Mouse (Mus musculus): Measurements from ENCODE around the gene Pithd1. TPM values are rescaled to one million over a fixed set of nuclear protein-coding genes. Genes with fewer than 3 reads are reported as not detected.

Pithd1 gene
- polyA plus RNA-seq, 1 experiment from 2014 or later: 60.6 TPM

GRCm38 (mm10) chr4:135935502-135935901, 51.6 kb downstream of the Pithd1 start:
- Histone ChIP-seq H3K27ac (ENCODE audit: low read depth, low read length) (no peak overlapping the region), H3K9ac (ENCODE audit: low read depth, low read length) (no peak overlapping the region), H3K9me3 (ENCODE audit: control insufficient read depth, low read length) (no peaks in the 10 kb centered on the region), H3K4me1 (replicated peaks; ENCODE audit: control insufficient read depth, insufficient read depth, low read length) (no peaks in the 10 kb centered on the region), H3K27me3 (ENCODE audit: control insufficient read depth, insufficient read depth, low read length) (no peaks in the 10 kb centered on the region), H3K36me3 (ENCODE audit: control insufficient read depth, insufficient read depth, low read length) (no peaks in the 10 kb centered on the region), H3K4me3 (ENCODE audit: low read depth, low read length) (no peak overlapping the region), H3K4me2 (replicated peaks; ENCODE audit: low read depth, low read length) (no peak overlapping the region)
- WGBS: 64% methylated on average over 5 of the region's 5 CpGs
- ATAC-seq (ENCODE audit: low FRiP score): no peak
- DNase-seq (ENCODE audit: low spot score): no peak

DNA sequence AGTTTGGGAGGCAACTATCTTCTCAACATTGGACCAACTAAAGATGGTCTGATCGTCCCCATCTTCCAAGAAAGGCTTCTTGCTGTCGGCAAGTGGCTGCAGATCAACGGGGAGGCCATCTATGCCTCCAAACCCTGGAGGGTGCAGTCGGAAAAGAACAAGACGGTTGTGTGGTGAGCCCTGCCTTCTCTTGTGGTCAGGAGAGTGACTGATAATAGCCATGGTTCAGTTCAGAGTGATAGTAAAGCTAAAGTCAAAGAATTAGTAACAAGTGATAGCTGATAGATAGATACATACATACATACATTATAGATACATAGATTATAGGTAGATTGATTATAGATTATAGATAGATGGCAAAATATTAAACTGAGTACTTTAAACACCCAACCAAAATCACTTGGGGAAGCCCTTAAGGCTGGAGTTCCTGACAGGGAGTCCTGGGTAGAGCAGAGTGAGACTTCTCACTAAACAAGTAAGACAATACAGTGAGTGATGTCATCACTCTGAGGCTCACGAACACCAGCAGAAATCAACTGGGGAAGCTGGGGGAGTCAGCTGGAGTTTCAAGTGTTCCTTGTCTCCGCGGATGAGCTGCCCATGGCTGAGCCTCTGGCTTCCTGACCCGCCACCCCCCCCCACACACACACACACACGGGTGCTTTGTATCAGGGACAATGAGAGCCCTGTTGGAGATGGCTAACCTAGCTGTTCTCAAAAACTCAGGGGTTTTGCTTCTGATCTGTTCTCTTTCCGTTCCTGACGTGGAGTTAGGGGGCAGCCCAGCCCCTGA, 52.2 kb downstream of the Pithd1 start:
- H3K27me3 ChIP-seq (ENCODE audit: control insufficient read depth, insufficient read depth, low read length): no peaks in the 10 kb centered on the region
- no peaks in the 10 kb centered on the region for H3K4me1 ChIP-seq (replicated peaks; ENCODE audit: control insufficient read depth, insufficient read depth, low read length)
- H3K9me3 ChIP-seq (ENCODE audit: control insufficient read depth, low read length): no peaks in the 10 kb centered on the region
- H3K4me3 ChIP-seq (ENCODE audit: low read depth, low read length): no peak overlapping the region
- WGBS: 54% methylated on average over 12 of the region's 12 CpGs
- peak; percentile 14 for DNase-seq (ENCODE audit: low spot score)
- no peaks in the 10 kb centered on the region for H3K36me3 ChIP-seq (ENCODE audit: control insufficient read depth, insufficient read depth, low read length)
- no peak overlapping the region for H3K9ac ChIP-seq (ENCODE audit: low read depth, low read length)
- no peak for ATAC-seq (ENCODE audit: low FRiP score)
- no peak overlapping the region for H3K4me2 ChIP-seq (replicated peaks; ENCODE audit: low read depth, low read length)
- H3K27ac ChIP-seq (ENCODE audit: low read depth, low read length): no peak overlapping the region

DNA sequence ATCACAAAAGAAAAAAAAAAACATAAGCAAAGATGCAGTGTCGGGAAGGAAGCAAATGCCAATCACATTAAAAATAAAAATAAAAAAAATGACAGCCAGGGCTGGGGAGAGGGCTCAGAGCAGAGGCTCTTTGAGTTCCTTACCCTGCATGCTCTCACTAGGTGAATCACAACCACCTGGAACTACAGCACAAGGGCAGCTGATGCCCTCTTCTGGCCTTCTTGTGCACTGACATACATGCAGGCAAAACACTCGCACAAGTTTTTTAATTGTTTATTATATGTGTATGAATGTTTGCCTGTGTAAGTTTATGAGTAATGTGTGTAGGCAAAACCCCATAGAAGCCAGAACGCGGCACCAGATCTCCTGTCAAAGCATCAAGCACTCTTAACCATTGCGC, 55.2 kb downstream of the Pithd1 start:
- Histone ChIP-seq H3K4me3 (ENCODE audit: low read depth, low read length) (no peak overlapping the region), H3K27me3 (ENCODE audit: control insufficient read depth, insufficient read depth, low read length) (no peaks in the 10 kb centered on the region), H3K9ac (ENCODE audit: low read depth, low read length) (no peak overlapping the region), H3K4me2 (replicated peaks; ENCODE audit: low read depth, low read length) (no peak overlapping the region), H3K9me3 (ENCODE audit: control insufficient read depth, low read length) (no peaks in the 10 kb centered on the region), H3K27ac (ENCODE audit: low read depth, low read length) (no peak overlapping the region), H3K36me3 (ENCODE audit: control insufficient read depth, insufficient read depth, low read length) (no peaks in the 10 kb centered on the region), H3K4me1 (replicated peaks; ENCODE audit: control insufficient read depth, insufficient read depth, low read length) (no peaks in the 10 kb centered on the region)
- DNase-seq (ENCODE audit: low spot score): no peak
- ATAC-seq (ENCODE audit: low FRiP score): no peak
- 71% methylated on average over 5 of the region's 5 CpGs for WGBS

DNA sequence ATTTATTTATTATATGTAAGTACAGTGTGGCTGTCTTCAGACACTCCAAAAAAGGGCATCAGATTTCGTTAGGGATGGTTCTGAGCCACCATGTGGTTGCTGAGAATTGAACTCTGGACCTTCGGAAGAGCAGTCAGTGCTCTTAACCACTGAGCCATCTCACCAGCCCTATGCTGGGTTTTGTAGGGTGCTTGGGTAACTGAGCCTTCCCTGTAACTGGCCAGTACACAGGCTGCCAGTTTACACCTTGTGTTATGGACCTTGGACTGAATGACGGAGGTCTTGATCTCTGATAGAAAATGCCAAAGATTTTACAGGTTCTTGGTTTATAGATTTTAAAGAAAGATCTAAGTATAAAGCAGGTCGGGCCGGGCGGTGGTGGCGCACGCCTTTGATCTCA, 56.8 kb downstream of the Pithd1 start:
- no peaks in the 10 kb centered on the region for H3K27me3 ChIP-seq (ENCODE audit: control insufficient read depth, insufficient read depth, low read length)

GRCm38 (mm10) chr4:135929828-135930227, 57.2 kb downstream of the Pithd1 start:
- H3K9me3 ChIP-seq (ENCODE audit: control insufficient read depth, low read length): no peaks in the 10 kb centered on the region
- DNase-seq (ENCODE audit: low spot score) (no peak), ATAC-seq (ENCODE audit: low FRiP score) (no peak)
- H3K27me3 ChIP-seq (ENCODE audit: control insufficient read depth, insufficient read depth, low read length): no peaks in the 10 kb centered on the region
- no peak overlapping the region for H3K27ac ChIP-seq (ENCODE audit: low read depth, low read length)
- H3K4me3 ChIP-seq (ENCODE audit: low read depth, low read length): no peak overlapping the region
- WGBS: 93% methylated on average over 9 of the region's 9 CpGs
- H3K4me2 ChIP-seq (replicated peaks; ENCODE audit: low read depth, low read length): no peak overlapping the region
- no peaks in the 10 kb centered on the region for H3K36me3 ChIP-seq (ENCODE audit: control insufficient read depth, insufficient read depth, low read length)
- no peak overlapping the region for H3K9ac ChIP-seq (ENCODE audit: low read depth, low read length)
- no peaks in the 10 kb centered on the region for H3K4me1 ChIP-seq (replicated peaks; ENCODE audit: control insufficient read depth, insufficient read depth, low read length)

More for the DNA sequence above, 56.8 kb downstream of the Pithd1 start:
- 93% methylated on average over 8 of the region's 8 CpGs for WGBS
- H3K27ac ChIP-seq (ENCODE audit: low read depth, low read length): no peak overlapping the region
- H3K4me1 ChIP-seq (replicated peaks; ENCODE audit: control insufficient read depth, insufficient read depth, low read length): no peaks in the 10 kb centered on the region
- no peak overlapping the region for H3K4me2 ChIP-seq (replicated peaks; ENCODE audit: low read depth, low read length)
- DNase-seq (ENCODE audit: low spot score): no peak
- H3K9ac ChIP-seq (ENCODE audit: low read depth, low read length): no peak overlapping the region
- no peaks in the 10 kb centered on the region for H3K9me3 ChIP-seq (ENCODE audit: control insufficient read depth, low read length)
- no peak for ATAC-seq (ENCODE audit: low FRiP score)
- H3K4me3 ChIP-seq (ENCODE audit: low read depth, low read length): no peak overlapping the region
- H3K36me3 ChIP-seq (ENCODE audit: control insufficient read depth, insufficient read depth, low read length): no peaks in the 10 kb centered on the region

DNA sequence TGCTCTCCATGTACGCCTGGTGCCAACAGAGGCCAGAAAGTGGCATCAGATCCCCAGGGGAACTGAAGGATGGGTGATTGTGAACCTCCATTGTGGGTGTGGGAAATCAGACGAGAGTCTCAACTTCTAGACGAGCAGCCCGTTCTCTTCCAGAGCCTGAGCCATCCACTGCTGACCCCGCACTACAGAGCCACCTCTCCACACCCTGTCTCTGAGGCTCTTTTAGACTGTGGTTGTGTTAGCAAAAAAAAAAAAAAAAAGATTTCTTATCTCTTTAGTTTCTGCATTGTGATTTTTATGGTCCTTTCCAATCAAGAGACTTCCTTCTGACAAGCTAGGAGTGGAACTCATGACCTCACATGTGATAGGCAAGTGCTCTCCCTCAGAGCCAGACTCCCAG, 57.7 kb downstream of the Pithd1 start:
- DNase-seq (ENCODE audit: low spot score): no peak
- Histone ChIP-seq H3K9me3 (ENCODE audit: control insufficient read depth, low read length) (no peaks in the 10 kb centered on the region), H3K4me1 (replicated peaks; ENCODE audit: control insufficient read depth, insufficient read depth, low read length) (no peaks in the 10 kb centered on the region), H3K4me3 (ENCODE audit: low read depth, low read length) (no peak overlapping the region), H3K4me2 (replicated peaks; ENCODE audit: low read depth, low read length) (no peak overlapping the region), H3K27ac (ENCODE audit: low read depth, low read length) (no peak overlapping the region), H3K36me3 (ENCODE audit: control insufficient read depth, insufficient read depth, low read length) (no peaks in the 10 kb centered on the region), H3K27me3 (ENCODE audit: control insufficient read depth, insufficient read depth, low read length) (no peaks in the 10 kb centered on the region), H3K9ac (ENCODE audit: low read depth, low read length) (no peak overlapping the region)
- no peak for ATAC-seq (ENCODE audit: low FRiP score)
- 94% methylated on average over 5 of the region's 5 CpGs for WGBS

- WGBS: 81% methylated on average over 9 of the region's 9 CpGs
- no peak overlapping the region for H3K27ac ChIP-seq (ENCODE audit: low read depth, low read length)
- DNase-seq (ENCODE audit: low spot score): no peak
Observed at GRCm38 (mm10) chr4:135928376-135928775, 58.7 kb downstream of the Pithd1 start.

DNA sequence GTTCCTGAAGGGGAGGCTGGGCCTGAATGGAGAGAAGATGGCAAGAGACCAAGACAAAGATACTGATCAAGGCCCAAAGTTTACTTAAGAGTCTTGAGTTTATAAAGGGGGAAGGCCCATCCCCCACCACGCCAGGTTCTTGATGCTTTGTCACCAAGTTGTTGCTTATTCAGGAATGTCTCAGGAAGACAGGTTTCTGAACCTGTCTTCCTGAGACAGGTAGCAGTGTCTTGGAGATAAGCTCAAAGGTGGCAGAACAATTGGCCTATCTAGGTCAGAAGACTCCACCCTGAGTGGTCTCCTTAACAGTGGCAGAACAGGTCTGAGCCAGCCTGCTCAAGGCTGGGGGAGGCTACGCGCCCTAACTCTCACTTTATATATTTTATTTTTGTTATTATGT, 60.2 kb downstream of the Pithd1 start:
- no peaks in the 10 kb centered on the region for H3K9me3 ChIP-seq (ENCODE audit: control insufficient read depth, low read length)
- 91% methylated on average over 3 of the region's 3 CpGs for WGBS
- H3K9ac ChIP-seq (ENCODE audit: low read depth, low read length): no peak overlapping the region
- no peak overlapping the region for H3K4me2 ChIP-seq (replicated peaks; ENCODE audit: low read depth, low read length)
- ATAC-seq (ENCODE audit: low FRiP score) (no peak), DNase-seq (ENCODE audit: low spot score) (no peak)
- 0 out of 2 replicates have a peak, but pooled peaks cover under 1% of the 10 kb centered on the region for H3K4me1 ChIP-seq (replicated peaks; ENCODE audit: control insufficient read depth, insufficient read depth, low read length)
- no peaks in the 10 kb centered on the region for H3K36me3 ChIP-seq (ENCODE audit: control insufficient read depth, insufficient read depth, low read length)
- no peak overlapping the region for H3K4me3 ChIP-seq (ENCODE audit: low read depth, low read length)
- no peak overlapping the region for H3K27ac ChIP-seq (ENCODE audit: low read depth, low read length)
- no peaks in the 10 kb centered on the region for H3K27me3 ChIP-seq (ENCODE audit: control insufficient read depth, insufficient read depth, low read length)

More at GRCm38 (mm10) chr4:135928376-135928775, 58.7 kb downstream of the Pithd1 start:
- Histone ChIP-seq H3K27me3 (ENCODE audit: control insufficient read depth, insufficient read depth, low read length) (no peaks in the 10 kb centered on the region), H3K4me3 (ENCODE audit: low read depth, low read length) (no peak overlapping the region), H3K36me3 (ENCODE audit: control insufficient read depth, insufficient read depth, low read length) (no peaks in the 10 kb centered on the region), H3K4me2 (replicated peaks; ENCODE audit: low read depth, low read length) (no peak overlapping the region), H3K9ac (ENCODE audit: low read depth, low read length) (no peak overlapping the region), H3K4me1 (replicated peaks; ENCODE audit: control insufficient read depth, insufficient read depth, low read length) (no peaks in the 10 kb centered on the region), H3K9me3 (ENCODE audit: control insufficient read depth, low read length) (no peaks in the 10 kb centered on the region)
- ATAC-seq (ENCODE audit: low FRiP score): no peak

DNA sequence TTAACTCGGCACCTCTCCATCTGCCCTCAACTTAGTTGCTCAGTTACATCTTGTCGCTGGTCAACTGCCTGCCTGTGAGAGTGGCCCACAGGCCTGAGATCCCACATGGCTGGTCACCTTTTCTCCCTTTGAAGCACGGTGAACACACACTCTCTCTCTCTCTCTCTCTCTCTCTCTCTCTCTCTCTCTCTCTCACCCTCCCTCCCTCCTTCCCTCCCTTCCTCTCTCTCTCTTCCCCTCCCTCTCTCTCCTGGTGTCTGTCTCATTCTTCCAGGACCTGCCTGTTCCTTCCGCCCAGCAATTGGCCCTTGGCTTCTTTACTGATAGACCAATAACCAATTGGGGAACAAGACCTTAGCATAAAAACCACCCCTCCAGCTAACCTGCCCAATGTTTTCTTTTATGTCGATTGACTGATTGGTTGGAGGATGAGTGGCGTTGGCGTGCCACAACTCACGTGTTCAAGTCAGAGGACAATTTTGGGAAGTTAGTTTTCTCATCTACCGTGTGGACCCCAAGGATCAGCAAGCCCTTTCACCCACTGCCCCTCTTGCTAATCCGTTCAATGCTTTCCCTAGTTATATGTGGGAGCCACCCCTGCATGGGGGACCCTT, 60.8 kb downstream of the Pithd1 start:
- H3K27ac ChIP-seq (ENCODE audit: low read depth, low read length): no peak overlapping the region
- H3K27me3 ChIP-seq (ENCODE audit: control insufficient read depth, insufficient read depth, low read length): no peaks in the 10 kb centered on the region
- WGBS: 88% methylated on average over 10 of the region's 10 CpGs
- H3K4me1 ChIP-seq (replicated peaks; ENCODE audit: control insufficient read depth, insufficient read depth, low read length): 0 out of 2 replicates have a peak, but pooled peaks cover 3% of the 10 kb centered on the region
- H3K4me3 ChIP-seq (ENCODE audit: low read depth, low read length): no peak overlapping the region
- no peak overlapping the region for H3K9ac ChIP-seq (ENCODE audit: low read depth, low read length)
- ATAC-seq (ENCODE audit: low FRiP score): no peak
- H3K9me3 ChIP-seq (ENCODE audit: control insufficient read depth, low read length): no peaks in the 10 kb centered on the region
- no peak for DNase-seq (ENCODE audit: low spot score)
- no peak overlapping the region for H3K4me2 ChIP-seq (replicated peaks; ENCODE audit: low read depth, low read length)
- no peaks in the 10 kb centered on the region for H3K36me3 ChIP-seq (ENCODE audit: control insufficient read depth, insufficient read depth, low read length)

All from hindbrain, embryonic 11.5 days (tissue).